Mouse (Mus musculus): ENCODE results near the gene Crybg2. TPM values are rescaled to one million over a fixed set of nuclear protein-coding genes. Genes with fewer than 3 reads are reported as not detected.

Gene Crybg2
- polyA plus RNA-seq (2014; fragmentation: Illumina TruSeq; extraction: RNeasy Lipid Tissue Mini Kit (QIAGEN cat#74804)) = not detected

DNA sequence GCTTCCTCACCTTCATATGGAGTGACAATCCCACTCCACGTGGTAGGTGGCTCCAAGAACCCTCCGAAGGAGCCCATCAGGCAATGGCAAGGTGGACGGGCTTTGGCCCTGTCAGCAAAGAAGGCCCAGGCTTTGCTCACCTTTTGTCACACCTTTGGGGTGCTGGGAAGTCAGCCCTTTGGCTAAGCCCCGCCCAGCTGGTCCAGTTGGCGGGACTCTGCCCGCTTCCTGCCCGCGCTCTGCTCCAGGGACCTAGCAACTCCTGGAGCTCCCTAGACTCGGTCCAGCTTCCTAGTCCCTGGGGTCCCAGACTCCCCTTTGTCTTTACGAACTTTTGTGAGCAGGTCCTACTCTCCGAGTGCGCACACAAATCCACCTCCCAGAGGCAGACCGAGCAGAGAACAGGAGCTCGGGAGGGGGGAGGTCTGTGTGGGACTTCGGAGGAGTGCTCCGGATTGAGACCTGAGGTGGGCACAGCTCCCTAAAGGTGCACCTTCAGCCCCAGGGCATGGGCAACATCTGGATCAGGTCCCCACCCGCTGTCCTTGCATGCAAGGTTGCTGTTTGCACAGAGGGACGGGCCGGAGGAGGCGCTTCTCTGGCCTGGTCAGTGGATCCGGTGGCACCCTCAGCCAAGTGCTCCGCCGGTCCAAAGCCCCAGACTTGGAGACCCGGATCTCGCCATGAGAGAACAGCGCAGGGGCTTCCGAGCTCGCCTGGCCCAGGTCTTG, at the start of gene Crybg2:
Crybg2 (plus strand) TSS at position 681 of the 731 bp plus-strand sequence.

DNA sequence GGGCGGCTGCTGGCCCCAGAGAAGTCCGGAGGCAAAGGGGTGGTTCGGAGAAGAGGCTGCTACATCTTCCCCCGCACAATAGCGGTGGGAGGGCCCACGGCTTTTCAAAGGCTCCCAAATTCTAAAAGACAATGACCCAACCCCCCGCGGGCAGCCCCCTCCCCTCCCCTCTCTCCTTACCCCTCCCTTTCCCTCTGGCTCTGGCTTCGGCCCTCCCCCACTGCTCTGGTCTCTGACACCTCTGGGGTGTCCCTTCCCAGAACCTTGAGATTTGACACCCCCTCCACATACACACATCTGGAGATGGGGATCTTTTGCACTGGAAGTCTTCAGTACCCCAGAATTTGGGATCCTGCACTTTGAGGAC, 41.9 kb upstream of the Crybg2 start, which contains the start of gene Lin28a:
Lin28a (minus strand) TSS at position 63 of the 367 bp plus-strand sequence.

DNA sequence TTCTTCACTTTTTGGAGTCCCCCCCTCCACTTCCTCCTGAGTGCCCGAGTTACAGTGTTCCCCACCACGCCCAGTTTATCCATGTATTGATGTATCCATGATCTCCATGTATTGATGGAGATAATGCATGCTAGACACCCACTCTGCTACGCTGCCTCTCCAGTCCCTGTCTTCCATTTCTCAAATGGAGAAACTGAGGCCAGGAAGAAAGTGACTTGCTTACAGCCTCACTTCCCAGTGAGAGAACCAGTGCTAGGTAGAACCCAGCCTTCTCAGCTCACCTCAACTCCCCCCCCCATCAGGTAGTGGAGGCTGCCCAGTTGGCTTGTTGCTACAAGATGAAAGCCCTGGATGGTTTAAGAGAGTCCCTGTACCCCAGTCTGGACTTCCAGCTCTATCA, 7.1 kb upstream of the Crybg2 start, which contains the start of gene Zfp683:
Zfp683 (plus strand) TSS at position 301 of the 400 bp plus-strand sequence.

DNA sequence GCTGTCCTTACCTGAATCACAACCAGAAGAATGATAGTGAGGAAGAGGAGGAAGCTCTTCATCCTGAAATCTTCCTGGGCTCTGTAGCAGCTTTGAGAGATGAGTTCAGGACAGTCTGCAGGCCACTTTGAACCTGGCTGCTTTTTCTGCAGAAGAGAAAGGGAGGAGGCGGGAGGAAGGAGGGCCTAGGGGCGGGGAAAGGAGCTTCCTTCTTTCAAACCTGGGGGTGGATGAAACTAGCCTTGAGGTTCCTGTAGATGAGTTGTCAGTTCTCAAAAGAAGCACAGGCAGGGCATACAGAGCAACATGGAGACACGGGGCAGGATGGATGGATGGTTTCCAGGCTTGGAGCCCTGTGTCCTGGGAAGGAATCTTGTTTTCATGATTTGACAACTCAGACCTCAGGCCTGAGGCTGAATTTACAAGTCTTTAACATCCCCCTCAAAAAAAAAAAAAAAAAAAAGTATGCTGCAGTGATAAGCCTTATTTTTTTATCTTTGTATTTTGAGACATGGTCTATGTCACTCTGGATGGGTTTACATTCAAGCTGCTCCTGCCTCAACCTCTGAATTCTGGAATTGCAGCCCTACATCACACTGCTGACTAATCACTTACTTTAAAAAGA, 34.4 kb downstream of the Crybg2 start, which contains the start of gene Cd52:
Cd52 (minus strand) TSS at position 160 of the 625 bp plus-strand sequence.

DNA sequence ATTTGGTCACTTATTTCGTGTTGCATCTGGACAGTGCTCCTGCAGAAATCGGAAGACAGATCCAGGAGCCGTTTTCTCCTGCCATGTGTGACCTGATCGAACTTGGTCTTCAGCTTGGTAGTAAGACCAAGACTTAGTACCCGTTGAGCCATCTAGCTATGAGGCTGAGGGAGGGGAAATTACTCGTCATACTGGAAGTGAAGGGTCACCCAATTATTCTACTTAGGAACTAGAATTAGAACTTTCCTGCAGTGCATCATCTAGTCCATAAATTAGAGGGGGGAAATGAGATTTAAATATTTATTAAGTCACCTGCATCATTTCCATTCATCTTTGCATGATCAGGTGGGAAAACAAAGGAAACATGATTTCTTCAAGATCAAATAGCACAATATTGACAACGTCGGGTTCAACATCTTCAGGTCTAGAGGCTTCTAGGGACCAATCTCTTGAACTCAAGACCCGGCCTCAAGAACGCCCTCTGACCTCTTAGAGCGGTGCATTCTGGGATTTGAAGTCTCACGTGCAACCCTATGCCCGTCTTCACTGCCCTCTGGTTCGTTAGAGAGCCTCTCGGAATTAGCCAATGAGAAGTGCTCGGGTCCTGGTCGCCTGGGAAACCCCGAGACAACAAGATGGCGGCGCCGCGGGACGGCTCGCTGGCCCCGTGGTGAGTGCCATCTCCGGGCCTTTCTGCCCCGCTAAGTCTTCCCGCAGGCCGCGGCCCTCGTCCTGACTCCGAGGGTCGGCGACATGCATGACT, 41.5 kb downstream of the Crybg2 start, which contains the start of gene Ubxn11:
Ubxn11 (plus strand) TSS at position 592 of the 763 bp plus-strand sequence.

DNA sequence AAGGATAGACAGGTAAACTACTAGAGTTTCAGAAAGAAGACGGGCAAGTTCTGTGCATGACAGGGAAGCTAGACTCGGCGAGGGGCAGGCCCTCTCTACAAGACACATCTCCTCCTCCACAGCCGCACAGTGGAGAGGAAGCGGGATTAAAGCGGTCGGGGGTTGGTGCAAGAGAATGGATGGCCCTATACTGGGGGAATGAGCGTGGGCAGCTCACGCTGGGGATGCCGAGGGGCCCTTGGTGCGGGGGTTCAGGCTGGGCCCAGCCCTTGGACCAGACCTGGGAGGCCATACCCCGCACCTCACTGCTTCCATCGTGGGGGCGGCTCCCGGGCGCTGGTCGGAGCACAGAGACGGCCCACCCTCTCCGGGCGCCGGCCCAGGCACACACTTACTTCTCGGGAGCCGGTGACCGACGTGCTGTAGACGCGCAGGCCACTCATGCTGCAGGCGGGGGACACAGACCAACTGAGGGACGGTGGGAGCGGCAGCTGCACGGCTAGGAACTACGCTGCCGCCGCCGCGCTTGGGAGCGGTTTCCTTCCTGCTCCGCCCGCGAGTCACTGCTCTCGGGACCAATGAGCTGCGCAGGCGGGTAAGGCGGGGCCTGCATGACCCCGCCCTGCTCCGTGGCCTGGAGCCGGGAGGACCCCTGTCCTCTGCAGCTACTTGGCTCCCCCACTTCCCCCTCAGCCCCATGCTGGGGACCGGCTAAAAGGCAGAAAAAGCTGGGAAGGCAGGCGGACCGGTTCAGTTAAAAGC, 67.8 kb downstream of the Crybg2 start, which contains the start of gene Sh3bgrl3:
Sh3bgrl3 (minus strand) TSS at position 569 of the 762 bp plus-strand sequence.

Other genes starting within 250 kb of the Crybg2 start
- 0.63 TPM for gene Rps6ka1, start 173.0 kb upstream of the Crybg2 start, polyA plus RNA-seq (2014; fragmentation: Illumina TruSeq; extraction: RNeasy Lipid Tissue Mini Kit (QIAGEN cat#74804))
- gene Hmgn2, start 92.2 kb upstream of the Crybg2 start, polyA plus RNA-seq (2014; fragmentation: Illumina TruSeq; extraction: RNeasy Lipid Tissue Mini Kit (QIAGEN cat#74804)) = 1,094 TPM
- gene Dhdds, start 59.9 kb upstream of the Crybg2 start, polyA plus RNA-seq (2014; fragmentation: Illumina TruSeq; extraction: RNeasy Lipid Tissue Mini Kit (QIAGEN cat#74804)) = 20.6 TPM
- 1.3 TPM for gene Lin28a, start 42.0 kb upstream of the Crybg2 start, polyA plus RNA-seq (2014; fragmentation: Illumina TruSeq; extraction: RNeasy Lipid Tissue Mini Kit (QIAGEN cat#74804))
- not detected for gene Zfp683, start 7.0 kb upstream of the Crybg2 start, polyA plus RNA-seq (2014; fragmentation: Illumina TruSeq; extraction: RNeasy Lipid Tissue Mini Kit (QIAGEN cat#74804))
- gene Cd52, start 34.3 kb downstream of the Crybg2 start, polyA plus RNA-seq (2014; fragmentation: Illumina TruSeq; extraction: RNeasy Lipid Tissue Mini Kit (QIAGEN cat#74804)) = 44.5 TPM
- not detected for gene Ubxn11, start 41.8 kb downstream of the Crybg2 start, polyA plus RNA-seq (2014; fragmentation: Illumina TruSeq; extraction: RNeasy Lipid Tissue Mini Kit (QIAGEN cat#74804))
- not detected for gene Sh3bgrl3, start 68.0 kb downstream of the Crybg2 start, polyA plus RNA-seq (2014; fragmentation: Illumina TruSeq; extraction: RNeasy Lipid Tissue Mini Kit (QIAGEN cat#74804))
- 6.6 TPM for gene Cep85, start 126.3 kb downstream of the Crybg2 start, polyA plus RNA-seq (2014; fragmentation: Illumina TruSeq; extraction: RNeasy Lipid Tissue Mini Kit (QIAGEN cat#74804))
- gene Gm7534, start 142.2 kb downstream of the Crybg2 start, polyA plus RNA-seq (2014; fragmentation: Illumina TruSeq; extraction: RNeasy Lipid Tissue Mini Kit (QIAGEN cat#74804)) = not detected
- gene Catsper4, start 166.6 kb downstream of the Crybg2 start, polyA plus RNA-seq (2014; fragmentation: Illumina TruSeq; extraction: RNeasy Lipid Tissue Mini Kit (QIAGEN cat#74804)) = not detected
- gene Cnksr1, start 177.6 kb downstream of the Crybg2 start, polyA plus RNA-seq (2014; fragmentation: Illumina TruSeq; extraction: RNeasy Lipid Tissue Mini Kit (QIAGEN cat#74804)) = not detected
- gene E130218I03Rik, start 182.8 kb downstream of the Crybg2 start, polyA plus RNA-seq (2014; fragmentation: Illumina TruSeq; extraction: RNeasy Lipid Tissue Mini Kit (QIAGEN cat#74804)) = not detected
- gene Zfp593, start 184.8 kb downstream of the Crybg2 start, polyA plus RNA-seq (2014; fragmentation: Illumina TruSeq; extraction: RNeasy Lipid Tissue Mini Kit (QIAGEN cat#74804)) = 0.46 TPM
- gene Gm30191, start 186.1 kb downstream of the Crybg2 start, polyA plus RNA-seq (2014; fragmentation: Illumina TruSeq; extraction: RNeasy Lipid Tissue Mini Kit (QIAGEN cat#74804)) = not detected
- gene Grrp1, start 193.3 kb downstream of the Crybg2 start, polyA plus RNA-seq (2014; fragmentation: Illumina TruSeq; extraction: RNeasy Lipid Tissue Mini Kit (QIAGEN cat#74804)) = not detected
- gene Pdik1l, start 227.1 kb downstream of the Crybg2 start, polyA plus RNA-seq (2014; fragmentation: Illumina TruSeq; extraction: RNeasy Lipid Tissue Mini Kit (QIAGEN cat#74804)) = 37.5 TPM